Mouse (Mus musculus): ENCODE measurements around the gene 4932438H23Rik.
"Not testable (repeated sequence)": the region's sequence is repeated elsewhere in the genome, so short reads cannot be mapped to it uniquely, and the experiment has no call there.

DNA sequence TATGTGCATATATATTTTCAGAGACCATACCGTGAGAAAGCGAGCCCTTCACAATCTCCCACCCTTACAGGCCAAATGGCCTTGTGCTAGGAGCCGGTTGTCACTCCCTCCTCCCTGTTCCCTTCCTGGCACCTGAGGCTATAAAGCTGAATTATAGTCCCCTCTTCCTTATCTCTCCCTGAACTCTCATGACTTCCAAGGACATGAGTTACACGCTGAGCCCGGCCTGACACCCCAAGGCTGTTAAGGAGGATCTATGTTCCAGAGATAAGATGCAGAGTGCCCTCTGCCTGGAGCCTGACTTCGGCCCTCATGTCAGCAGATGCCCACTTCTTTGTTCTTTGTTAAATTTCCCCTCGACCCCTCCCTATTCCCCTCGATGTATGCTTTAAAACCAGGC lies 19.5 kb downstream of the 4932438H23Rik start:
- not testable (repeated sequence) for TF ChIP-seq CTCF (IDR thresholded peaks at IDR 0.05; ENCODE audit: control insufficient read depth, insufficient read depth, insufficient replicate concordance, low read depth, low read length); POLR2A (IDR thresholded peaks at IDR 0.05; ENCODE audit: control insufficient read depth, low read depth, low read length)

Measured in testis, adult 2 months (tissue).